Mouse (Mus musculus): ENCODE data around the gene Dbn1. TPM values are rescaled to one million over a fixed set of nuclear protein-coding genes. Genes with fewer than 3 reads are reported as not detected.

Dbn1 gene
- total and polyA plus RNA-seq, 3 experiments, result 4.8 to 10.4 (median 9.3) TPM

DNA sequence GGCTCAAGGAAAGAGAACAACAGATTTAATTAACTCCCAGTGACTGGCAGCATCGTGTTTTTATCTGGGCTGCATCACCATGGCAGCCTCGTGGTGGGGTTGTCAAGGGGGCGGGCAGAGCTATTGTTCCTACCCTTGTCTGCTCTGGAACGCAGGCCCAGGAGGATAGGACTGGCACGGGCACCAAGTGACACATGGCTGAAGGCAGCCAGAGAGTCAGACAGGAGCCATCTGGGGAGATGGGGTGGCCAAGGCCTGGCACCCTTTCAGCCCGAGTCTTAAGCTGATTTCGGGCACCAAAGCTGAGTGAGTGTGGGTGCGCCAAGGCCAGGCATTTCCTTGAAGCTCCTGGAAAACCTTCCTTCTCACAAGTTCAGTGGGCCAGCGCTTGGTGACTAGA lies 17.5 kb downstream of the Dbn1 start:
- Histone ChIP-seq H3K27ac (no peak overlapping the region), H3K36me3 (ENCODE audit: control insufficient read depth, insufficient read depth, low read length) (no peaks in the 10 kb centered on the region), H3K79me2 (replicated peaks; ENCODE audit: control insufficient read depth, insufficient read depth, low read length) (no peaks in the 10 kb centered on the region), H3K9ac (ENCODE audit: low read depth, low read length) (no peak overlapping the region), H3K4me1 (ENCODE audit: control insufficient read depth, insufficient read depth, low read length) (peaks cover 2% of the 10 kb centered on the region; the same call in 1 of the 2 replicates), H3K4me3 (no peak overlapping the region), H3K27me3 (ENCODE audit: control insufficient read depth, insufficient read depth, low read length) (no peaks in the 10 kb centered on the region)
- WGBS, result 66% methylated on average over 9 of the region's 9 CpGs
- TF ChIP-seq EP300 (IDR thresholded peaks at IDR 0.05; ENCODE audit: insufficient read depth, low read depth, low read length) (no peak), POLR2A (IDR thresholded peaks at IDR 0.05; ENCODE audit: insufficient read depth, low read depth, low read length) (no peak), CTCF (IDR thresholded peaks at IDR 0.05) (no peak)
- DNase-seq, result no peak
- intact Hi-C loops (cut with DNase I), result no loop called here

DNA sequence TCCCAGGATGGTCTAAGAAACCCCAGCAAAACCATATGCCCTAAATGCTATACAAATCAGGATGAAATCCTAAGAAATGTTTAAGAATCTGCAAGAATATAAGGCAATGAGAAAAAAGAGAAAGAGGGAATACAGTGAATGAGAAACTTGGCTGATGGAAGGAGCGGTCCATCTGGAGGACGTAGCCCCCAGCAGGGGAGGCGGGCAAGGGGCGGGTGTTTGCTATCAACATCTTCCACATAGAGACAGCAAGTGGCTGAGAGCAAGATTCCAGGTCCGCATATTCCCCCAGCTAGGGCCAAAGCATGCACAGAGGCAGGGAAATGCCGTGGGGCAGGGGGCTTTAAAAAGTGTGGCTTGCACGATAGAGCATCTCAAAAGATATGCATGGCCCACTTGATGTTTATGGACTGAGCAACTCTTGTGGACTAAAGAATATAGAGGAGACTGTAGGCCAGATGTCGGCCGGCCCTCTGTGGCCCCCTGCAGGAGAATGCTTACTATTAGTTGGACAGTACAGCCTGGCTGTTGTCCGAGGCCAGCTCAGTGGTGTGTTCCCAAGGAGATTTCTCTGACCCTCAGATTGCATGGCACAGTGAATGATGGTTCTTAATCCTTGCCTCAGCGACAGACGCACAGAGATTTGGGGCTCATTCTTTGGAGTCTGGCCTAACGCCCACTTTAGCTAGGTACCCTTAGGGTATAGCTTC lies 18.9 kb downstream of the Dbn1 start:
- no peak overlapping the region for H3K9ac ChIP-seq (ENCODE audit: low read depth, low read length)
- H3K4me3 ChIP-seq, result no peak overlapping the region
- H3K27me3 ChIP-seq (ENCODE audit: control insufficient read depth, insufficient read depth, low read length), result no peaks in the 10 kb centered on the region
- H3K4me1 ChIP-seq (ENCODE audit: control insufficient read depth, insufficient read depth, low read length), result peaks cover 2% of the 10 kb centered on the region; the same call in 1 of the 2 replicates
- no peaks in the 10 kb centered on the region for H3K79me2 ChIP-seq (replicated peaks; ENCODE audit: control insufficient read depth, insufficient read depth, low read length)
- 37% methylated on average over 13 of the region's 13 CpGs for WGBS
- no peak for DNase-seq
- TF ChIP-seq POLR2A (IDR thresholded peaks at IDR 0.05; ENCODE audit: insufficient read depth, low read depth, low read length) (no peak), EP300 (IDR thresholded peaks at IDR 0.05; ENCODE audit: insufficient read depth, low read depth, low read length) (no peak), CTCF (IDR thresholded peaks at IDR 0.05) (peak; percentile 76)
- intact Hi-C loops (cut with DNase I), result no loop called here
- no peak overlapping the region for H3K27ac ChIP-seq
- H3K36me3 ChIP-seq (ENCODE audit: control insufficient read depth, insufficient read depth, low read length), result no peaks in the 10 kb centered on the region

DNA sequence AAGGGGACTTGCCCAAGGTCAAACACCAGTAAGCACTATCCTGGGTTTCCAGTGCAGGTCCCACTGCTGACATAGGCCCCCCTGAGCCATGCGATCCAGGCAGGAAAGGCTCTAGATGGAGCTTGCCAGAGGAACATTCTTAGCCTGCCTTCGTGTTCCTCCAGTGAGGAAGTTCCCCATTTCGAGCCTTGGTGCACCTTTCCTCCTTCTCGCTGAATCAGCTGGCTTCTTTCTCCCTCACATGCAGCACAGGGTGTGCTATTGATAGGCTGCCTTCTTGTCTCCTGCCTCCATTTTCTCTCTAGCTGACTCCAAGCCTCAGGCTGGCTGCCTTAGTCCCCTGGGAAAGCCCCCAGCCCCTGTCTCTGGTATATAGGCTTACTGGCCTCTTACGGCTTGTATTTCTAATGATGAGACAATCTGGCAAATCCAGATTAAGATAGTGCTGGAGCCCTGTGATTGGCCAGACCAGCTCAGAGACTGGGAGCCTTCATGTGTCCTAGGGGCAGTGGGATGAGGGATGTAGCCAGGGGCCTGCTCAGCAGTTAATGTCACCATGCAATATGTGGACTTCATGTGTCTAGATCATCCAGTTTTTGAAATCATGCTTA lies 22.0 kb downstream of the Dbn1 start:
- no peaks in the 10 kb centered on the region for H3K4me1 ChIP-seq (ENCODE audit: control insufficient read depth, insufficient read depth, low read length)
- intact Hi-C loops (cut with DNase I), result no loop called here
- H3K27ac ChIP-seq, result no peak overlapping the region
- 60% methylated on average over 5 of the region's 5 CpGs for WGBS
- no peaks in the 10 kb centered on the region for H3K27me3 ChIP-seq (ENCODE audit: control insufficient read depth, insufficient read depth, low read length)
- H3K79me2 ChIP-seq (replicated peaks; ENCODE audit: control insufficient read depth, insufficient read depth, low read length), result no peaks in the 10 kb centered on the region
- no peaks in the 10 kb centered on the region for H3K36me3 ChIP-seq (ENCODE audit: control insufficient read depth, insufficient read depth, low read length)
- DNase-seq, result no peak
- H3K9ac ChIP-seq (ENCODE audit: low read depth, low read length), result no peak overlapping the region
- no peak for TF ChIP-seq CTCF (IDR thresholded peaks at IDR 0.05)
- TF ChIP-seq EP300 (IDR thresholded peaks at IDR 0.05; ENCODE audit: insufficient read depth, low read depth, low read length), result no peak
- TF ChIP-seq POLR2A (IDR thresholded peaks at IDR 0.05; ENCODE audit: insufficient read depth, low read depth, low read length), result no peak
- H3K4me3 ChIP-seq, result no peak overlapping the region

DNA sequence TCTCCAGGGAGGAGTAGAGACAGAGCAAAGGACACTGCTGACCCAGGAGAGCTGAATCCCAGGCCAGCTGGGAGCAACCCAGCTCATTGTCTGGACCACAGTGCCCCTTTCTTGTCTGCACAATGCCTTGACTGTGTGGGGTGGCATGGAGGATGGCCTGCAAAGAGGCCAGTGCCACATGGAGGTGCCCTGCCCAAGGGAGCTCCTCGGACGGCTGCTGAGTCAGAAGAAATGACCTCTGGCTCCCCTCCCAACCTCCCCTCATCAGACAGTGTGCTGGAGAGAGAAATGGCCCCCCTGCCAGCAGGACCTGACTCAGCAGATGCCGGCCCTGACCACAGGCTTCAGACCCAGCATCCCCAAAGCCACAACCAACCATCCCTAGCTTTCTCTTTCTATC lies 22.7 kb downstream of the Dbn1 start:
- TF ChIP-seq CTCF (IDR thresholded peaks at IDR 0.05), result no peak
- TF ChIP-seq POLR2A (IDR thresholded peaks at IDR 0.05; ENCODE audit: insufficient read depth, low read depth, low read length), result no peak
- TF ChIP-seq EP300 (IDR thresholded peaks at IDR 0.05; ENCODE audit: insufficient read depth, low read depth, low read length), result no peak
- no peaks in the 10 kb centered on the region for H3K27me3 ChIP-seq (ENCODE audit: control insufficient read depth, insufficient read depth, low read length)
- no peaks in the 10 kb centered on the region for H3K36me3 ChIP-seq (ENCODE audit: control insufficient read depth, insufficient read depth, low read length)
- intact Hi-C loops (cut with DNase I), result no loop called here
- no peaks in the 10 kb centered on the region for H3K79me2 ChIP-seq (replicated peaks; ENCODE audit: control insufficient read depth, insufficient read depth, low read length)
- no peak overlapping the region for H3K9ac ChIP-seq (ENCODE audit: low read depth, low read length)
- no peak for DNase-seq
- H3K27ac ChIP-seq, result no peak overlapping the region
- 31% methylated on average over 3 of the region's 3 CpGs for WGBS
- no peak overlapping the region for H3K4me3 ChIP-seq
- no peaks in the 10 kb centered on the region for H3K4me1 ChIP-seq (ENCODE audit: control insufficient read depth, insufficient read depth, low read length)

DNA sequence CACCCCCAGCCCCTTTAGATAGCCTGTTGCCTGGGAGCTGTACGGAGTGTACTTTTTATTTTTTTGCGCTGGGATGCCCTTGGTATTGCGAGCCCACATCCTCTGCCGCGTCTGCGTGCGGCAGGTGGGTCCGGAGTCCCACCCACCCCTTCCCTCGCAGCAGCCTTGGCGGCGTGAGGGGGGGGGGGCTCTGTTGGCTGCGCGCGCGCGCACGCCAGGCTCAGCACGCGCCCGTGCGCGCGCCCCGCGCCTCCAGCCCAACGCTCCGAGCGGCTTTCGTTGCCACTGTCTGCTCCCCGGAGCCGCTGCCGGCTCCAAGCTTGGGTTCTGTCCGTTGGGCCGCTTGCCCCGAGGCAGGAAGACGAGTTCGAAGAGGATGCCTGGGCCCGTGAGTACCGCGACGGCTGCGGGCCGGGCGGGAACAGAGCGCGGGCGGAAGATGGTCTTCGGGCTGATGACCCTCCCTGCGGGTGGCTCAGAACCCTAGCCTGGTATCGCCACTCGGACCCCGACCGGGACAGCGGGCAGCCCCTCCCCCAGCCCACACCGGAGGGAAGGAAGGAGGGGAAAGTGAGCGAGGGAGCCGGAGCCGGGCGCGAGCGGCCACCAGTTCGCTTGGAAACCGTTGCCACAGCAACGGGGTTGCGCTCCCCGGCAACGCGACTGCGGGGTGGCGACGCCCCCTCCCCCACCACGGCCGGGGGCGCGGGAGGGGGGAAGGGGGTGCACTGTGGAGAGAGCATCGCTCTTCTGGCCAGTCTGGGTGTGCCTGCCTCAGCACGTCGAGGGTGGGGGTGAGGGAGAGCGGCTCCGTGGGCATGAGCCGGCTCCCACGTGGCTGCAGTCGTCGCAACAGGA lies 23.7 kb downstream of the Dbn1 start, which contains the start of gene Prr7:
TSS of gene Prr7 (plus strand) at position 241 of the 858 bp plus-strand sequence.
- Histone ChIP-seq H3K4me3 (peak within 1 kb of the TSS; percentile 58), H3K27ac (peak within 1 kb of the TSS; percentile 48; the same call in 1 of the 2 replicates), H3K4me1 (ENCODE audit: control insufficient read depth, insufficient read depth, low read length) (no peaks in the 10 kb centered on the region), H3K79me2 (replicated peaks; ENCODE audit: control insufficient read depth, insufficient read depth, low read length) (no peaks in the 10 kb centered on the region), H3K9ac (ENCODE audit: low read depth, low read length) (peak within 1 kb of the TSS; percentile 56), H3K27me3 (ENCODE audit: control insufficient read depth, insufficient read depth, low read length) (no peaks in the 10 kb centered on the region), H3K36me3 (ENCODE audit: control insufficient read depth, insufficient read depth, low read length) (no peaks in the 10 kb centered on the region)
- DNase-seq, result peak; percentile 58 to 62
- TF ChIP-seq POLR2A (IDR thresholded peaks at IDR 0.05; ENCODE audit: insufficient read depth, low read depth, low read length) (no peak), EP300 (IDR thresholded peaks at IDR 0.05; ENCODE audit: insufficient read depth, low read depth, low read length) (no peak), CTCF (IDR thresholded peaks at IDR 0.05) (no peak)
- WGBS, result under 1% methylated on average over 81 of the region's 84 CpGs
- intact Hi-C loops (cut with DNase I), result no loop called here
